Mouse (Mus musculus): ENCODE results near the gene Igsf23. TPM values are rescaled to one million over a fixed set of nuclear protein-coding genes. Genes with fewer than 3 reads are reported as not detected.
"Not testable (repeated sequence)": the region's sequence is repeated elsewhere in the genome, so short reads cannot be mapped to it uniquely, and the experiment has no call there.

The Igsf23 gene
- polyA plus RNA-seq, 1 experiment from 2014 or later: not detected

GRCm38 (mm10) chr7:19932877-19933809, 17.4 kb downstream of the Igsf23 start:
- H3K4me3 ChIP-seq (ENCODE audit: low read depth, low read length): no peak overlapping the region
- H3K4me2 ChIP-seq (ENCODE audit: low read depth, low read length): peak overlapping the region; percentile 13; the same call in 1 of the 2 replicates

GRCm38 (mm10) chr7:19932133-19932876, 18.3 kb downstream of the Igsf23 start:
- no peaks in the 10 kb centered on the region for H3K4me1 ChIP-seq (ENCODE audit: control insufficient read depth, insufficient read depth, low read length)
- no peak overlapping the region for H3K9ac ChIP-seq (replicated peaks; ENCODE audit: low read length)
- ATAC-seq (replicated peaks; ENCODE audit: insufficient number of reproducible peaks, low FRiP score, low TSS enrichment, low read depth) (no peak), DNase-seq (ENCODE audit: low spot score) (no peak)
- no peak overlapping the region for H3K4me3 ChIP-seq (ENCODE audit: low read depth, low read length)
- no peaks in the 10 kb centered on the region for H3K36me3 ChIP-seq (replicated peaks; ENCODE audit: control insufficient read depth, insufficient read depth, low read depth, low read length)
- no peak overlapping the region for H3K4me2 ChIP-seq (ENCODE audit: low read depth, low read length)
- no peaks in the 10 kb centered on the region for H3K27me3 ChIP-seq (ENCODE audit: control insufficient read depth, insufficient read depth, low read length)
- WGBS: 28% methylated on average over 13 of the region's 13 CpGs
- no peak overlapping the region for H3K27ac ChIP-seq (replicated peaks; ENCODE audit: low read depth, low read length)
- H3K9me3 ChIP-seq (replicated peaks; ENCODE audit: control insufficient read depth, low read length): no peaks in the 10 kb centered on the region

More at GRCm38 (mm10) chr7:19932877-19933809, 17.4 kb downstream of the Igsf23 start:
- DNase-seq (ENCODE audit: low spot score) (peak; percentile 30), ATAC-seq (replicated peaks; ENCODE audit: insufficient number of reproducible peaks, low FRiP score, low TSS enrichment, low read depth) (no peak)
- Histone ChIP-seq H3K27me3 (ENCODE audit: control insufficient read depth, insufficient read depth, low read length) (no peaks in the 10 kb centered on the region), H3K27ac (replicated peaks; ENCODE audit: low read depth, low read length) (no peak overlapping the region), H3K36me3 (replicated peaks; ENCODE audit: control insufficient read depth, insufficient read depth, low read depth, low read length) (no peaks in the 10 kb centered on the region), H3K4me1 (ENCODE audit: control insufficient read depth, insufficient read depth, low read length) (no peaks in the 10 kb centered on the region), H3K9ac (replicated peaks; ENCODE audit: low read length) (no peak overlapping the region), H3K9me3 (replicated peaks; ENCODE audit: control insufficient read depth, low read length) (no peaks in the 10 kb centered on the region)
- WGBS: 32% methylated on average over 21 of the region's 21 CpGs

DNA sequence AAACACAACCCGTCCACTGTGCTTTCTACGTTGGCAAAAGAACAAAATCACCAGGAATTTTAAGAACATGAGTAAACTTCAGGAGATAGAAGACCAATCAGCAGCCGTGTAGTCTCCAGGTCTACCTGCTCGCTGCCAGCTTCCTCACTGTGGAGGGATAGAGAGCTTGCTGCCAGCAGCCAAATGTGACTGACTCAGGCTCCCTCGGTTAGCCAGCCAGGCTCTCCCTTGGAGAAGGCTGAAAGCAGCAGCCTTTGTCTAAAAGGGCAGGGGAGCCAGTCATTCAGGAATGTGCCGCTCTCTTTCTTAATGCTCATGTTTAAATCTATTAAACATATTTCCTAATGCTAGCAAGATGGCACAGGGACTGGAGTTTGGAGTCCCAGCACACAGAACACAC, 20.1 kb downstream of the Igsf23 start:
- DNase-seq (ENCODE audit: low spot score); ATAC-seq (replicated peaks; ENCODE audit: insufficient number of reproducible peaks, low FRiP score, low TSS enrichment, low read depth); H3K27ac ChIP-seq (replicated peaks; ENCODE audit: low read depth, low read length); H3K36me3 ChIP-seq (replicated peaks; ENCODE audit: control insufficient read depth, insufficient read depth, low read depth, low read length); H3K4me3 ChIP-seq (ENCODE audit: low read depth, low read length); H3K4me2 ChIP-seq (ENCODE audit: low read depth, low read length); H3K4me1 ChIP-seq (ENCODE audit: control insufficient read depth, insufficient read depth, low read length); H3K27me3 ChIP-seq (ENCODE audit: control insufficient read depth, insufficient read depth, low read length); H3K9me3 ChIP-seq (replicated peaks; ENCODE audit: control insufficient read depth, low read length); H3K9ac ChIP-seq (replicated peaks; ENCODE audit: low read length): not testable (repeated sequence)
- 74% methylated on average over 6 of the region's 6 CpGs for WGBS

- DNase-seq (ENCODE audit: low spot score) (no peak), ATAC-seq (replicated peaks; ENCODE audit: insufficient number of reproducible peaks, low FRiP score, low TSS enrichment, low read depth) (no peak)
- Histone ChIP-seq H3K36me3 (replicated peaks; ENCODE audit: control insufficient read depth, insufficient read depth, low read depth, low read length) (no peaks in the 10 kb centered on the region), H3K4me1 (ENCODE audit: control insufficient read depth, insufficient read depth, low read length) (no peaks in the 10 kb centered on the region), H3K27ac (replicated peaks; ENCODE audit: low read depth, low read length) (no peak overlapping the region), H3K27me3 (ENCODE audit: control insufficient read depth, insufficient read depth, low read length) (no peaks in the 10 kb centered on the region), H3K4me3 (ENCODE audit: low read depth, low read length) (no peak overlapping the region), H3K9me3 (replicated peaks; ENCODE audit: control insufficient read depth, low read length) (no peaks in the 10 kb centered on the region), H3K9ac (replicated peaks; ENCODE audit: low read length) (no peak overlapping the region), H3K4me2 (ENCODE audit: low read depth, low read length) (no peak overlapping the region)
- 62% methylated on average over 5 of the region's 5 CpGs for WGBS
Measured at GRCm38 (mm10) chr7:19928486-19928885, 22.1 kb downstream of the Igsf23 start.

DNA sequence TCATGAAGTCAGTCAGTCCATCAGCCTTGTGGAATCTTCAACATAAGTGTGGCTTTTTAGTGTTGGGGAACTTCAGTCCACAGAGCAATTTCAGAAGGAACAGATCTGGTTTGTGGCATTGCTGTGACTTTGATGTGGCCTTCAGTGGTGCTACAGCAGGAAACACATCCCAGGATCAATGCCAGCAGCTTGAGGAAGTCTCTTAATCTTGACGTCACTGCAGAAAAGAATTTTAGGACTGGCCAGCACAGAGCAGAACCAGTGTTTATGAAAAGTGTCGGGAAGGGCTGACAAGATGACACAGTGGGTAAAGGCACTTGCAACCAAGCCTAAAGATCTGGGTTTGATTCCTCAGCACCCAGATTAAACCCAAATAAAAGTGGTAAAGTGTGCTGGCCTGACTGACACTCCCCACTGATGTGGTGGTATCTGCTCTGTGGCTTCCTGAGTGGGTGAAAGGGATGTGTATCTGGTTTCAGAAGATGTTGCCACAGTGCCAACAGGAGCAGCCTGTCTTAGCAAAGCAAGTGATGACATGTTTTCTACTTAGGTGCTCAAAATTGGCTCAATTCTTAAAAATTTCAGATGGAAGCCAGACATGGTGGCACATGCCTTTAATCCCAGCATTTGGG, 23.6 kb downstream of the Igsf23 start:
- 81% methylated on average over 2 of the region's 2 CpGs for WGBS
- H3K4me2 ChIP-seq (ENCODE audit: low read depth, low read length): no peak overlapping the region
- ATAC-seq (replicated peaks; ENCODE audit: insufficient number of reproducible peaks, low FRiP score, low TSS enrichment, low read depth): no peak
- H3K27ac ChIP-seq (replicated peaks; ENCODE audit: low read depth, low read length): no peak overlapping the region
- H3K9ac ChIP-seq (replicated peaks; ENCODE audit: low read length): no peak overlapping the region
- H3K4me3 ChIP-seq (ENCODE audit: low read depth, low read length): no peak overlapping the region
- no peaks in the 10 kb centered on the region for H3K36me3 ChIP-seq (replicated peaks; ENCODE audit: control insufficient read depth, insufficient read depth, low read depth, low read length)
- no peaks in the 10 kb centered on the region for H3K4me1 ChIP-seq (ENCODE audit: control insufficient read depth, insufficient read depth, low read length)
- H3K9me3 ChIP-seq (replicated peaks; ENCODE audit: control insufficient read depth, low read length): no peaks in the 10 kb centered on the region
- no peaks in the 10 kb centered on the region for H3K27me3 ChIP-seq (ENCODE audit: control insufficient read depth, insufficient read depth, low read length)
- no peak for DNase-seq (ENCODE audit: low spot score)

- no peaks in the 10 kb centered on the region for H3K27me3 ChIP-seq (ENCODE audit: control insufficient read depth, insufficient read depth, low read length)
- no peaks in the 10 kb centered on the region for H3K9me3 ChIP-seq (replicated peaks; ENCODE audit: control insufficient read depth, low read length)
- ATAC-seq (replicated peaks; ENCODE audit: insufficient number of reproducible peaks, low FRiP score, low TSS enrichment, low read depth) (no peak), DNase-seq (ENCODE audit: low spot score) (no peak)
- no peaks in the 10 kb centered on the region for H3K4me1 ChIP-seq (ENCODE audit: control insufficient read depth, insufficient read depth, low read length)
- no peaks in the 10 kb centered on the region for H3K36me3 ChIP-seq (replicated peaks; ENCODE audit: control insufficient read depth, insufficient read depth, low read depth, low read length)
- H3K4me3 ChIP-seq (ENCODE audit: low read depth, low read length): no peak overlapping the region
- no peak overlapping the region for H3K27ac ChIP-seq (replicated peaks; ENCODE audit: low read depth, low read length)
- 77% methylated on average over 1 of the region's 1 CpGs for WGBS
- H3K9ac ChIP-seq (replicated peaks; ENCODE audit: low read length): no peak overlapping the region
- no peak overlapping the region for H3K4me2 ChIP-seq (ENCODE audit: low read depth, low read length)
Measured at GRCm38 (mm10) chr7:19925376-19925775, 25.2 kb downstream of the Igsf23 start.

DNA sequence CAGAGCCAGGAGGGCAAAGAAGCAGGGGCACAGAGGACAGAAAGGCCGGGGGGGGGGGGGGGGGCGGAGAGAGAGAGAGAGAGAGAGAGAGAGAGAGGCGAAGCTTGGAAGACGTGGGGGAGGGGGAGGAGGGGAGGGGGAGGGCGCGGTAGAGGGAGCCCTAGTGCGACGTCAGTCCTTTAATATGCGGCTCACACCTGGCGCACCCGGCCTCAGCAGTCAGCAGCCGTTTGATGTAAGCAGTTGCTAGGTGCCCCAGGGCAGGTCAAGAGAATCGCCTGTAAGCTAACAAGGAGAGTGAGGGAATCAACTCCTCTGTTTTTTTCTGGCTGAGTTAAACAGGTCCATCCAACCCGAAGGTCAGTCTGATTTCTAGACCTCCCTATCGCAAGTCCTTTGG, 26.8 kb downstream of the Igsf23 start:
- Histone ChIP-seq H3K27me3 (ENCODE audit: control insufficient read depth, insufficient read depth, low read length) (no peaks in the 10 kb centered on the region), H3K4me2 (ENCODE audit: low read depth, low read length) (no peak overlapping the region), H3K27ac (replicated peaks; ENCODE audit: low read depth, low read length) (no peak overlapping the region), H3K9ac (replicated peaks; ENCODE audit: low read length) (no peak overlapping the region), H3K36me3 (replicated peaks; ENCODE audit: control insufficient read depth, insufficient read depth, low read depth, low read length) (no peaks in the 10 kb centered on the region), H3K9me3 (replicated peaks; ENCODE audit: control insufficient read depth, low read length) (no peaks in the 10 kb centered on the region), H3K4me3 (ENCODE audit: low read depth, low read length) (no peak overlapping the region), H3K4me1 (ENCODE audit: control insufficient read depth, insufficient read depth, low read length) (no peaks in the 10 kb centered on the region)
- DNase-seq (ENCODE audit: low spot score): no peak
- ATAC-seq (replicated peaks; ENCODE audit: insufficient number of reproducible peaks, low FRiP score, low TSS enrichment, low read depth): no peak
- 9% methylated on average over 9 of the region's 15 CpGs for WGBS
